Mouse (Mus musculus) neural tube, postnatal 0 days (tissue): ENCODE results near the gene Gm16405. TPM values are rescaled to one million over a fixed set of nuclear protein-coding genes. Genes with fewer than 3 reads are reported as not detected.

Experiments used
- polyA plus RNA-seq: library from polyadenylated mRNA; unstranded; fragments of >200 nt; fragmentation: Nextera tagmentation; extraction: Ambion mirVana; gene quantifications from 2 replicates; pipeline ENCODE4 v1.2.1, GENCODE M21; 2015

Gm16405 gene
- not detected in 2 replicates for polyA plus RNA-seq

DNA sequence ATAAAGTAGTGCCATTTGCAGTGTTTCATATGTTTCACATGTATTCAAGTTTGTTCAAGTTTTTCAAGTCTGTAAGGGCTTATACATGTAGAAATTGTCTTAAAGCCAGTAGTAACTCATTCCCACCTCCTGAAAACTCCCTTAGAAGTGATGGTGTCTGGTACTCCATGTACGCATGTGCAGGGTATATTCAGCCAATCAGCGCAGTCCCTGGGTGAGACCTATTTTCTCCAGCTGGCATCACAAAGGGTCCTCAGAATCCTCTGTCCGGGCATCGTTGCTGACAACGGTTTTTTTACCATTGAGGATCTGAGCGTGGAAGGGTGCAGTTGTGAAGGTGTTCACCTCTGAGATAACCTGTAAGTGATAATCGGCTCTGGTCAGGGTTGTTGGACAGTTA lies at the start of gene Gm16405:
TSS of gene Gm16405 (plus strand) at position 301 of the 400 bp plus-strand sequence.

Other genes starting within 250 kb of the Gm16405 start
- gene Gm16430, start 91.0 kb downstream of the Gm16405 start, polyA plus RNA-seq: not detected in 2 replicates